Mouse (Mus musculus): Measurements from ENCODE around the gene Gpr45. TPM values are rescaled to one million over a fixed set of nuclear protein-coding genes. Genes with fewer than 3 reads are reported as not detected.

Gene Gpr45
- polyA plus RNA-seq, 2 experiments = 4.8 to 6.1 TPM

GRCm38 (mm10) chr1:43078124-43078523 lies 125.5 kb downstream of the Gpr45 start:
- H3K4me3 ChIP-seq (replicated peaks; ENCODE audit: low read length) = no peak overlapping the region
- no peak overlapping the region for H3K4me2 ChIP-seq (replicated peaks; ENCODE audit: low read depth, low read length, severe bottlenecking)
- ATAC-seq (ENCODE audit: low FRiP score, low read depth) = no peak
- 83% methylated on average over 2 of the region's 2 CpGs for WGBS
- peaks cover 17% of the 10 kb centered on the region for H3K36me3 ChIP-seq (ENCODE audit: control insufficient read depth, insufficient read depth, low read length)
- TF ChIP-seq POLR2A (IDR thresholded peaks at IDR 0.05; ENCODE audit: borderline replicate concordance, extremely low read depth, insufficient read depth, insufficient read length) = no peak
- H3K9me3 ChIP-seq (ENCODE audit: control insufficient read depth, low read length) = no peaks in the 10 kb centered on the region
- H3K4me1 ChIP-seq (ENCODE audit: control insufficient read depth, insufficient read depth, low read length) = no peaks in the 10 kb centered on the region
- no peak for DNase-seq (ENCODE audit: low spot score)
- no peaks in the 10 kb centered on the region for H3K27me3 ChIP-seq (ENCODE audit: control insufficient read depth, insufficient read depth, low read length)
- no peak overlapping the region for H3K9ac ChIP-seq (ENCODE audit: low read depth, low read length, severe bottlenecking)
- no peak overlapping the region for H3K27ac ChIP-seq (replicated peaks; ENCODE audit: low read depth, low read length)

GRCm38 (mm10) chr1:43082946-43083345 lies 130.3 kb downstream of the Gpr45 start:
- H3K9ac ChIP-seq (ENCODE audit: low read depth, low read length, severe bottlenecking) = no peak overlapping the region
- no peaks in the 10 kb centered on the region for H3K36me3 ChIP-seq (ENCODE audit: control insufficient read depth, insufficient read depth, low read length)
- H3K27me3 ChIP-seq (ENCODE audit: control insufficient read depth, insufficient read depth, low read length) = no peaks in the 10 kb centered on the region
- 90% methylated on average over 5 of the region's 5 CpGs for WGBS
- no peaks in the 10 kb centered on the region for H3K9me3 ChIP-seq (ENCODE audit: control insufficient read depth, low read length)
- no peak for ATAC-seq (ENCODE audit: low FRiP score, low read depth)
- H3K27ac ChIP-seq (replicated peaks; ENCODE audit: low read depth, low read length) = no peak overlapping the region
- H3K4me2 ChIP-seq (replicated peaks; ENCODE audit: low read depth, low read length, severe bottlenecking) = no peak overlapping the region
- TF ChIP-seq POLR2A (IDR thresholded peaks at IDR 0.05; ENCODE audit: borderline replicate concordance, extremely low read depth, insufficient read depth, insufficient read length) = no peak
- DNase-seq (ENCODE audit: low spot score) = no peak
- H3K4me1 ChIP-seq (ENCODE audit: control insufficient read depth, insufficient read depth, low read length) = no peaks in the 10 kb centered on the region
- no peak overlapping the region for H3K4me3 ChIP-seq (replicated peaks; ENCODE audit: low read length)

Small RNA genes within 50 kb of the gene (microRNA-seq; reads per million reads assigned to microRNA genes)
- not detected for gene Gm24001

Other genes with a start within 250 kb of the Gpr45 start
- gene Mrps9, start 101.6 kb upstream of the Gpr45 start, polyA plus RNA-seq (2012; rRNA removed) = 43.3 and 53.0 TPM in 2 replicates
- gene Mrps9, start 101.6 kb upstream of the Gpr45 start, polyA plus RNA-seq (2014; fragmentation: Nextera tagmentation; extraction: Ambion mirVana) = 47.1 and 49.3 TPM in 2 replicates
- gene Tgfbrap1, start 145.8 kb downstream of the Gpr45 start, polyA plus RNA-seq (2012; rRNA removed) = 22.7 and 23.9 TPM in 2 replicates
- 12.8 and 14.5 TPM in 2 replicates for gene Tgfbrap1, start 145.8 kb downstream of the Gpr45 start, polyA plus RNA-seq (2014; fragmentation: Nextera tagmentation; extraction: Ambion mirVana)
- 20.7 and 22.2 TPM in 2 replicates for gene AI597479, start 145.8 kb downstream of the Gpr45 start, polyA plus RNA-seq (2012; rRNA removed)
- gene AI597479, start 145.8 kb downstream of the Gpr45 start, polyA plus RNA-seq (2014; fragmentation: Nextera tagmentation; extraction: Ambion mirVana) = 25.9 and 32.9 TPM in 2 replicates
- 22.4 and 23.1 TPM in 2 replicates for gene Fhl2, start 244.1 kb downstream of the Gpr45 start, polyA plus RNA-seq (2012; rRNA removed)
- 19.5 and 20.3 TPM in 2 replicates for gene Fhl2, start 244.1 kb downstream of the Gpr45 start, polyA plus RNA-seq (2014; fragmentation: Nextera tagmentation; extraction: Ambion mirVana)

Data from limb, embryonic 14.5 days (tissue).